Mouse (Mus musculus) midbrain, embryonic 10.5 days (tissue): ENCODE data around the gene Erp29. TPM values are rescaled to one million over a fixed set of nuclear protein-coding genes. Genes with fewer than 3 reads are reported as not detected.
A peak's percentile ranks its signal among the peaks of the same experiment; 100 is the strongest.
"Not testable (repeated sequence)": the region's sequence is repeated elsewhere in the genome, so short reads cannot be mapped to it uniquely, and the experiment has no call there.

Experiments
- DNase-seq: peaks from one replicate; pipeline ENCODE4 v3.0.0-alpha.2; 2017; ENCODE audit warnings: low spot score
- H3K27ac ChIP-seq: fragments of 300-500 bp; sonication (generic); replicated peaks from 2 replicates; pipeline ENCODE4 v1.5.1; 2016; ENCODE audit warnings: mild to moderate bottlenecking
- H3K27me3 ChIP-seq: fragments of 300-500 bp; sonication (generic); 2 replicates; pipeline ENCODE4 v1.6.1; 2016; ENCODE audit warnings: low read depth, mild to moderate bottlenecking; ENCODE audit not compliant: poor library complexity, severe bottlenecking
- H3K36me3 ChIP-seq: fragments of 300-500 bp; sonication (generic); 2 replicates; pipeline ENCODE4 v1.6.1; 2016; ENCODE audit warnings: mild to moderate bottlenecking, moderate library complexity
- H3K4me1 ChIP-seq: fragments of 300-500 bp; sonication (generic); 2 replicates; pipeline ENCODE4 v1.6.1; 2016
- H3K4me3 ChIP-seq: fragments of 300-500 bp; sonication (generic); 2 replicates; pipeline ENCODE4 v1.5.1; 2016; ENCODE audit warnings: mild to moderate bottlenecking, moderate library complexity
- H3K9me3 ChIP-seq: fragments of 300-500 bp; sonication (generic); replicated peaks from 2 replicates; pipeline ENCODE4 v1.6.1; 2016; ENCODE audit warnings: mild to moderate bottlenecking
- WGBS: fragments of 180-500 bp; shearing (Covaris S2); methylation state at CpG from one replicate; pipeline ENCODE4 v1.1.7; 2016; 5-methylcytosine and 5-hydroxymethylcytosine counted together
- polyA plus RNA-seq: library from polyadenylated mRNA; unstranded; fragments of >200 nt; fragmentation: Nextera tagmentation; extraction: Ambion mirVana; gene quantifications from 2 replicates; pipeline ENCODE4 v1.2.1, GENCODE M21; 2016

Erp29 gene
- polyA plus RNA-seq = 150 and 156 TPM in 2 replicates

GRCm38 (mm10) chr5:121452026-121452869 is at the start of gene Erp29:
Gene Erp29, minus strand, starts transcription at chr5:121452506.
- Histone ChIP-seq H3K4me3 (peak within 1 kb of the TSS; percentile 87), H3K36me3 (peaks cover 32% of the 10 kb centered on the region), H3K27ac (peak within 1 kb of the TSS; percentile 97), H3K27me3 (no peaks in the 10 kb centered on the region), H3K4me1 (peaks cover 30% of the 10 kb centered on the region), H3K9me3 (no peaks in the 10 kb centered on the region)
- WGBS = under 1% methylated on average over 92 of the region's 97 CpGs
- peak; percentile 99 for DNase-seq

DNA sequence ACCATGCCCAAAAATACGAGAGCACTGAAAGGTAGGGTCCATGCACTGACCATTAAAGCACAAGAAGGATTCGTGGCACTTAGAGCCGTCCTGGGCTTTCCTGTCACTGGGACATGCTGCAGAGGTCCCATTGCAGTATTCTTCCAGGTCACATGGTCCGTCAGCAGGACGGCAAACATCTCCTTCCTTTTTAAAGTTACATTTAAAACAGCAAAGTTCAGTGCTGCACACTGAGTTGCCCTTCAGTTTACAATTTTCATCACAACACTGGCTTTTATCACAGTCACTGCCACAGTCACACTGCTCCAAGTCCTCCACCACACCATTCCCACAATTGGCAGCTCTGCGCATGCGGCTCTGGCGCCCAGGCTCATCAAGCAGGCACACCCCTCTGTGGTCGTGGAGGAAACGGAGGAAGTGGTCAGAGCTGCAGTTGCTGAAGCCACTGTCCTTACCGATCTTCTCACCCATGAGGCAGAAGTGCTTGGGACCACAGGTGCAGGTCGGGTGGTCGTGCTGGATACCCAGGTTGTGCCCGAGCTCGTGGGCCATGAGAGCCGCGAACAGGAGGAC is 49.2 kb upstream of the Erp29 start:
- not testable (repeated sequence) for H3K27me3 ChIP-seq, H3K4me1 ChIP-seq, DNase-seq, H3K9me3 ChIP-seq, H3K36me3 ChIP-seq, H3K4me3 ChIP-seq, H3K27ac ChIP-seq
- WGBS = 81% methylated on average over 11 of the region's 17 CpGs

DNA sequence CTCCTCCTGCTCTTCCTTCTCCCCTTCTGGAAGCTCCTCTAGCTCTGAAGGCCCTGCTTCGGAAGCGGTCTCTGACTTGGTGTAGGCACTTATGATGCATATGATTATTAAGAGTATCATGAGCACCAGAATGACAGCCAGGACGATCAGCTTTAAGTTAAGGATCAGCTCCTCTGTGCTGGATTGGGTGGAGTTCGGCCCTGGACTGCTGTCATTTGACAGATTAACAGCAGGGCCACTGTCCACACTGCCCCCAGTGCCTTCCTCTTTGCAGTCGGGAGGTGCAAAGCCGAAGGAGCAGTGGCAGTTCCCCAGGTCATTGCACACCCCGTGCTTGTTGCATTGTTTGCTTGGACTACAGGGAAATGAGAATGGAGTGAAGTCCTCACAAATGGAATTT is 48.4 kb upstream of the Erp29 start:
- DNase-seq = no peak
- Histone ChIP-seq H3K36me3 (no peaks in the 10 kb centered on the region), H3K4me3 (no peak overlapping the region), H3K9me3 (no peaks in the 10 kb centered on the region), H3K27me3 (no peaks in the 10 kb centered on the region), H3K27ac (no peak overlapping the region), H3K4me1 (no peaks in the 10 kb centered on the region)
- 80% methylated on average over 7 of the region's 7 CpGs for WGBS

DNA sequence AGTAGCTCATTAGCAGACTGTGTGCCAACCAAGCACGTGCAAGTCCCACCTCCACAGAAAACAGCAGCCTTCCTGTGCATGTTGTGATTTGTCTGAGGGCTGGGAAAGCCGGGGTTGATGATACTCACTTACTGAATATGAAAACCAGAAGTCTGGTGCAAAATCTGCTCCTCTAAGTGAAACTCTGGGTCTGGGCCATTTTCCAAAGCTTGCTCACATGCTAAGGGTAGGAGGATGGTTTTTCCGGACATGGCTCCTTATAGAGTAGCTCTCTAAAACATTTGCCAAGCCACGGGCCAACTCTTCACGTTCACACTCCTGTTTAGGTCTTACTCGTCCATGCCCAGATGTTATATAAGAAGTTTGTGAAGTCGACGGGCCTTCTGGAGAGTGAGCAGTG is 41.0 kb upstream of the Erp29 start:
- Histone ChIP-seq H3K27me3 (no peaks in the 10 kb centered on the region), H3K4me3 (no peak overlapping the region), H3K36me3 (no peaks in the 10 kb centered on the region), H3K4me1 (no peaks in the 10 kb centered on the region), H3K27ac (no peak overlapping the region), H3K9me3 (no peaks in the 10 kb centered on the region)
- no peak for DNase-seq
- WGBS = 79% methylated on average over 8 of the region's 8 CpGs

DNA sequence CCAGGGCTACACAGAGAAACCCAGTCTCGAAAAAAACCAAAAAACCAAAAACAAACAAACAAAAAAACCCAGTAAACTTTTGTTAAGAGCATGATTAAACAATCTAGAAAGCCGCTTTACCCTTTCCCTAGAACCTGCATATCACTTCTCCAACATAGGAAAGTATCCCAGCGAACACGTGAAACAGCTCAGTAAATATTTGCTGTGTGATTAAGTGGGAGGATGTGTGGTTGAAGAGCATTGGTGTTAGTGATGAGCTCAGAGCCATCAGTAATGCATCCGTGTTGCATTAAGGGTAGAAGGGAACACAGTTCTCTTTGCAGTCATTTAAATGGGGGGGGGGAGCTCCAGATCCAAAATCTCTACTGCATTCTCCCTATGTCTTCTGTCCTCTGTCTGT is 32.5 kb upstream of the Erp29 start:
- no peak for DNase-seq
- no peak overlapping the region for H3K27ac ChIP-seq
- H3K4me1 ChIP-seq = no peaks in the 10 kb centered on the region
- no peak overlapping the region for H3K4me3 ChIP-seq
- H3K9me3 ChIP-seq = no peaks in the 10 kb centered on the region
- no peaks in the 10 kb centered on the region for H3K27me3 ChIP-seq
- 82% methylated on average over 5 of the region's 5 CpGs for whole genome bisulfite sequencing
- H3K36me3 ChIP-seq = no peaks in the 10 kb centered on the region

DNA sequence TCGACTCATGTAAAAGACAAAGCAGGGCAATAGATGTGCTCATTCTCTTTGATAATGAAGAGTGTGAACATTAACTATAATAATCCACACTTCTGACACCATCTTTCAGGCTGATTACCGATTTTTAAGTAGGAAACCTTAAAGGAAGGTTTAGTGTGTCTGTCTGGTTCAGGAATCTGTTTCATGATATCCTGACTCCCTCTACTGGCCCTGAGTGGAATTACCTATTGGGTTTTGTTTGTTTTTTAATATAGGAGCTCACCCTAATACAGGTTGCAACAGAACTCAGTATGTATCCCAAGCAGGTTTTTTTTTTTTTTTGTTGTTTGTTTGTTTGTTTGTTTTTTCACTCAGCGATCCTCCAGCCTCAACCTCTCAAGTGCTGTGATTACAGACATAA is 25.4 kb upstream of the Erp29 start:
- 45% methylated on average over 3 of the region's 3 CpGs for WGBS
- Histone ChIP-seq H3K4me1 (peaks cover 6% of the 10 kb centered on the region; the same call in 1 of the 2 replicates), H3K4me3 (no peak overlapping the region), H3K36me3 (no peaks in the 10 kb centered on the region), H3K9me3 (no peaks in the 10 kb centered on the region), H3K27ac (no peak overlapping the region), H3K27me3 (no peaks in the 10 kb centered on the region)
- no peak for DNase-seq

GRCm38 (mm10) chr5:121476040-121476439 is 23.7 kb upstream of the Erp29 start:
- WGBS = 83% methylated on average over 1 of the region's 1 CpGs
- Histone ChIP-seq H3K9me3 (no peaks in the 10 kb centered on the region), H3K4me1 (peaks cover 6% of the 10 kb centered on the region; the same call in 1 of the 2 replicates), H3K36me3 (no peaks in the 10 kb centered on the region), H3K27ac (no peak overlapping the region), H3K27me3 (no peaks in the 10 kb centered on the region), H3K4me3 (no peak overlapping the region)
- DNase-seq = no peak

- H3K9me3 ChIP-seq = no peaks in the 10 kb centered on the region
- 70% methylated on average over 7 of the region's 7 CpGs for WGBS
- H3K4me3 ChIP-seq = no peak overlapping the region
- H3K4me1 ChIP-seq = peaks cover 6% of the 10 kb centered on the region; the same call in 1 of the 2 replicates
- no peaks in the 10 kb centered on the region for H3K27me3 ChIP-seq
- no peaks in the 10 kb centered on the region for H3K36me3 ChIP-seq
- no peak overlapping the region for H3K27ac ChIP-seq
- no peak for DNase-seq
These were observed 22.3 kb upstream of the Erp29 start for GRCm38 (mm10) chr5:121474610-121475009.

GRCm38 (mm10) chr5:121472411-121472810 is 20.1 kb upstream of the Erp29 start:
- WGBS = 89% methylated on average over 2 of the region's 2 CpGs
- peaks cover 6% of the 10 kb centered on the region; the same call in 1 of the 2 replicates for H3K4me1 ChIP-seq

GRCm38 (mm10) chr5:121469566-121469965 is 17.3 kb upstream of the Erp29 start:
- H3K27me3 ChIP-seq = no peaks in the 10 kb centered on the region
- H3K27ac ChIP-seq = no peak overlapping the region
- H3K9me3 ChIP-seq = no peaks in the 10 kb centered on the region
- H3K4me1 ChIP-seq = peaks cover 4% of the 10 kb centered on the region; the same call in 1 of the 2 replicates
- WGBS = 61% methylated on average over 3 of the region's 3 CpGs
- H3K4me3 ChIP-seq = no peak overlapping the region
- DNase-seq = no peak
- no peaks in the 10 kb centered on the region for H3K36me3 ChIP-seq

More at GRCm38 (mm10) chr5:121472411-121472810, 20.1 kb upstream of the Erp29 start:
- no peaks in the 10 kb centered on the region for H3K9me3 ChIP-seq
- no peak overlapping the region for H3K4me3 ChIP-seq
- H3K27ac ChIP-seq = no peak overlapping the region
- no peak for DNase-seq
- no peaks in the 10 kb centered on the region for H3K36me3 ChIP-seq
- no peaks in the 10 kb centered on the region for H3K27me3 ChIP-seq

GRCm38 (mm10) chr5:121463601-121464250 is 11.4 kb upstream of the Erp29 start:
- DNase-seq = no peak
- no peak overlapping the region for H3K4me3 ChIP-seq

GRCm38 (mm10) chr5:121462967-121463366 is 10.7 kb upstream of the Erp29 start:
- no peaks in the 10 kb centered on the region for H3K9me3 ChIP-seq
- WGBS = 66% methylated on average over 5 of the region's 5 CpGs
- no peaks in the 10 kb centered on the region for H3K27me3 ChIP-seq
- H3K27ac ChIP-seq = no peak overlapping the region
- no peaks in the 10 kb centered on the region for H3K36me3 ChIP-seq
- no peak overlapping the region for H3K4me3 ChIP-seq
- H3K4me1 ChIP-seq = no peaks in the 10 kb centered on the region
- no peak for DNase-seq

More at GRCm38 (mm10) chr5:121463601-121464250, 11.4 kb upstream of the Erp29 start:
- Histone ChIP-seq H3K9me3 (no peaks in the 10 kb centered on the region), H3K27me3 (no peaks in the 10 kb centered on the region), H3K4me1 (no peaks in the 10 kb centered on the region), H3K36me3 (no peaks in the 10 kb centered on the region), H3K27ac (no peak overlapping the region)
- 78% methylated on average over 5 of the region's 5 CpGs for WGBS

DNA sequence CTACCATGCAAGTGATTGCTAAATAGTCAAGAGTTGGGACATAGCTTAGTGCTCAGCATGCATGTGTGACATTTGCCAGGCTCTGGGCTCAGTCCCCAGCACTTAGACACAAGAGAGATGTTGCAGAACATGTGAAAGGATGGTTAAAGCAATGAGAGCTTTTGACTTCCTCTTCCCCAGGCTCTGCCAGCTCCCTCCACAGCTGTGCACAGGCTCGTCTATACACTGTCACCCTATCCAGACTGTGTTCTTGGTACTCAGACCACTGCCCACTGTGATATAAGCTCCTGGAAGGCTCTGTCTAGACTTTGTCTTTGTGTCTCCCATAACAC is 9.8 kb upstream of the Erp29 start:
- WGBS = 48% methylated on average over 1 of the region's 1 CpGs
- Histone ChIP-seq H3K9me3 (no peaks in the 10 kb centered on the region), H3K4me3 (no peak overlapping the region), H3K27me3 (no peaks in the 10 kb centered on the region), H3K36me3 (no peaks in the 10 kb centered on the region), H3K4me1 (no peaks in the 10 kb centered on the region), H3K27ac (no peak overlapping the region)
- no peak for DNase-seq
